Mouse (Mus musculus): ENCODE data around the gene Asphd2.

- TF ChIP-seq CTCF (IDR thresholded peaks at IDR 0.05; ENCODE audit: control insufficient read depth, insufficient read depth, insufficient replicate concordance, low read depth, low read length) (no peak), POLR2A (IDR thresholded peaks at IDR 0.05; ENCODE audit: control insufficient read depth, low read depth, low read length) (no peak)
These were observed 14.6 kb upstream of the Asphd2 start for GRCm38 (mm10) chr5:112409274-112409673.
